Mouse (Mus musculus): ENCODE measurements around the gene Cope.

Cope gene

GRCm38 (mm10) chr8:70347860-70348420, 45.6 kb downstream of the Cope start:
- DNase-seq (ENCODE audit: low spot score): no peak

DNA sequence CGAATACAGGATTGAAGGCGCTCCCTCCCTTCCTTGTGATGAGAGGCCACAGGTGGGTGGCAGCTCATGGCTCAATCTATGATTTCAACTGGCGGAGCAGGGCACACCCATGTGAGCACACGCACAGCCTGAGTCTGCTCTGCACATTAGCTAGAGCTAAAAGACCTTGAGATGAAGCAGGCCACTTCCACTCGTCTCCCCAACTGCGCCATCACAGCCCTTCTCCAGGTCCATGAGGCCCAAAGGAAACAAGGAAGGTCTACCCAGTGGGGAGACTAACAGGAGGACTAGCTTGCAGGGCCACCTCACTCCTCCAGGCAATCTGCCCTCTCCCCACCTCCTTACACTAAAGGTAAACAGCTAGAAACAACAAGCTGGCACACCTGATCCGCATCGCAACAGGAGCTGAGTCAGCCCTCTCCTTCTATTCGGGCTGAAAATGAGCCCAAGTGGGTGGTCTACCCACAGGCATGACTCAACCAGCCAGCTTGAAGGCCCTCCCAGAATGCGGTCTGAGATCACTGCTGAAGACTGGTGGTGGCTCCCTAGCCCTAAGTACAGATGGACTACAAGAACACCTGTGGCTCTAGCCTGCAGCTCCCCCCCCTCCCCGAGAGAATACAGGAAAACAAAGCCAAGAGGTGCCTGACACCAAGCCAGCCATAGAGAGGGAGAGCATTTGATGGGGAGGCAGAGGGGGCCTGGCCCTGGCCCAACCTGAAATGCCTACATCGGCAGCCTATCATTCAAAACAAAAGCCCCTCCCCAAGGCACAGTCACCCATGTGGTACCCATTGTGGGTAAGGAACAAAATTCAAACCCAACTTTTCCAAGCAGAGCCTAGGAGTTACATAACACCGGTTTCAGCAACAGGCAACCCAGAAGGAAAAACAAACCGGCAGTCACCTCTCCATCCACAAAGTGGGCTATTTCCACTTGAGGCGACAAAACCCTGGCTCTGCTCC, 49.0 kb downstream of the Cope start:
- DNase-seq (ENCODE audit: low spot score): no peak

GRCm38 (mm10) chr8:70352000-70352384, 49.7 kb downstream of the Cope start:
- DNase-seq (ENCODE audit: low spot score): no peak

- DNase-seq (ENCODE audit: low spot score): peak; percentile 62
Observed at GRCm38 (mm10) chr8:70352657-70353151, 50.4 kb downstream of the Cope start.

GRCm38 (mm10) chr8:70353194-70353817, 51.0 kb downstream of the Cope start, which contains the start of gene Upf1:
Gene Upf1, minus strand, starts transcription at chr8:70353278.
- peak; percentile 100 for DNase-seq (ENCODE audit: low spot score)

GRCm38 (mm10) chr8:70354004-70354403, 51.7 kb downstream of the Cope start:
- DNase-seq (ENCODE audit: low spot score): peak; percentile 42

DNA sequence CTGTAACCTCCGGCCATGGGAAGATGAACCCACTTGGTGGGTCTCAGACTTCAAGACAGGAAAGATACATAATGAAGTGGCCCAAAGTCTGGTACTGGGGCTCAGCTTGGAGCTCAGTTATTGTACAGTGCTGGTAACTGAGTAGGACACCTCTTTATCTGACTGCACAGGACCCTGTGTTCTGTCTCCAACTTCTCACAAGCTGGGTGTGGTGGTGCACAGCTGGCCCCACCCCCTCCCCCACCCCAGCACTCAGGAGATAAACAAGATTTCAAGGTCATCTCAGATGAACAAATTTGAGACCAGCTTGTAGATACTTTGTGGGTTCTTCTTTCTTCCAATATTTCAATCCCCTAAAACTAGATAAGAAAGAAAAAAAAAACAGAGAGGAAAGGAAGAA, 53.8 kb downstream of the Cope start:
- DNase-seq (ENCODE audit: low spot score): no peak

- peak; percentile 89 for DNase-seq (ENCODE audit: low spot score)
Observed at GRCm38 (mm10) chr8:70359411-70359810, 57.1 kb downstream of the Cope start.

- peak; percentile 44 for DNase-seq (ENCODE audit: low spot score)
Observed at GRCm38 (mm10) chr8:70360769-70361168, 58.5 kb downstream of the Cope start.

GRCm38 (mm10) chr8:70361484-70362032, 59.2 kb downstream of the Cope start:
- no peak for DNase-seq (ENCODE audit: low spot score)

Data from MN1 (cell line).